Comparison of ENCODE assay signal across 10 mouse cellular contexts in the genomic region with DNA sequence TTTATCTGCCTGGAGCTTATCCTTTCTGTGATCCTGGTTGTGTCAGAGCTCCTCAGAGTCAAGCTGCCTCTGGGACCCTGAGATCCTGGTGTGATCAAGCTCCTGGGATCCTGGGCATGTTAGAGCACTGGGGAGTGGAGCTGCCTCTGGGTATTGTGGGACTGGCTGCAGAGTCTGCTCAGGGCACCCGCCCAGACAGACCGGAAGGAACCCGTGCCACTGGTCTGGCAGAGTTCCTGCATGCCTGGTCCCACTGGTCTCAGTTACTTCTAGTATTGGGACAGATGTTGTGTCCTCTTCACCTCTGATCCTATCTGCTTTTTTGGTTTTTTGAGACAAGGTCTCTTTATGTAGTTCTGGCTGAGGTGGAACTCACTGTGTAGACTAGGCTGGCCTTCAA. TPM values are rescaled to one million over a fixed set of nuclear protein-coding genes. Genes with fewer than 3 reads are reported as not detected.
DNase-seq lines count a peak whose midpoint lies in the region; ATAC-seq lines count a peak whose summit lies in the region.
"Had no signal": no experiment of that assay in that cellular context is flagged by ENCODE, and none has a peak within 500 bp of the region (broad histone marks: within the 10 kb centered on the region; RNA-seq: fewer than 3 reads in every experiment).

No protein-coding gene starts in this region.

- DNase-seq in kidney, adult 11 months: peak; percentile 23
- DNase-seq in 3134 (ENCODE audit: extremely low read depth, insufficient read length, low spot score) (peak; percentile 30), 416B (ENCODE audit: low read depth) (peak; percentile 77)
- peak; percentile 41 for DNase-seq in kidney, postnatal 14 days
- DNase-seq in hindbrain, embryonic 10.5 days (ENCODE audit: low spot score): no peak

- no peak for ATAC-seq in kidney, embryonic 16.5 days (ENCODE audit: low FRiP score, low TSS enrichment)
- ATAC-seq in hindbrain, embryonic 12.5 days (ENCODE audit: low FRiP score): no peak
- ATAC-seq: forebrain, embryonic 15.5 days; Patski had no signal

- H3K9me3 ChIP-seq in kidney, embryonic 16.5 days (ENCODE audit: low read length): no peaks in the 10 kb centered on the region
- 0 out of 2 replicates have a peak, but pooled peaks cover 8% of the 10 kb centered on the region for H3K9me3 ChIP-seq in hindbrain, embryonic 10.5 days
- H3K9me3 ChIP-seq in hindbrain, embryonic 12.5 days (replicated peaks): no peaks in the 10 kb centered on the region
- H3K9me3 ChIP-seq: forebrain, embryonic 15.5 days; limb, embryonic 15.5 days had no signal

- H3K27ac ChIP-seq in kidney, embryonic 16.5 days (ENCODE audit: low read length): no peak overlapping the region; the same call in 1 of the 2 replicates
- H3K27ac ChIP-seq in hindbrain, embryonic 10.5 days: no peak overlapping the region
- no peak overlapping the region for H3K27ac ChIP-seq in hindbrain, embryonic 12.5 days
- H3K27ac ChIP-seq: forebrain, embryonic 15.5 days; limb, embryonic 15.5 days had no signal

- H3K4me1 ChIP-seq in kidney, embryonic 16.5 days (ENCODE audit: insufficient read depth, low read length): no peaks in the 10 kb centered on the region
- no peaks in the 10 kb centered on the region for H3K4me1 ChIP-seq in hindbrain, embryonic 10.5 days (replicated peaks)
- no peaks in the 10 kb centered on the region for H3K4me1 ChIP-seq in hindbrain, embryonic 12.5 days
- H3K4me1 ChIP-seq: forebrain, embryonic 15.5 days; limb, embryonic 15.5 days had no signal

- no peaks in the 10 kb centered on the region for H3K36me3 ChIP-seq in kidney, embryonic 16.5 days (ENCODE audit: insufficient read depth, low read length)
- 0 out of 2 replicates have a peak, but pooled peaks cover 3% of the 10 kb centered on the region for H3K36me3 ChIP-seq in hindbrain, embryonic 10.5 days
- no peaks in the 10 kb centered on the region for H3K36me3 ChIP-seq in hindbrain, embryonic 12.5 days
- H3K36me3 ChIP-seq: forebrain, embryonic 15.5 days; limb, embryonic 15.5 days had no signal

- H3K9ac ChIP-seq in kidney, embryonic 16.5 days (replicated peaks; ENCODE audit: low read length): no peak overlapping the region
- H3K9ac ChIP-seq in hindbrain, embryonic 12.5 days: no peak overlapping the region
- H3K9ac ChIP-seq: forebrain, embryonic 15.5 days; limb, embryonic 15.5 days had no signal

- no peaks in the 10 kb centered on the region for H3K27me3 ChIP-seq in kidney, embryonic 16.5 days (ENCODE audit: insufficient read depth, low read length)
- H3K27me3 ChIP-seq in hindbrain, embryonic 10.5 days (ENCODE audit: insufficient read depth, poor library complexity, severe bottlenecking): no peaks in the 10 kb centered on the region
- no peaks in the 10 kb centered on the region for H3K27me3 ChIP-seq in hindbrain, embryonic 12.5 days
- H3K27me3 ChIP-seq: forebrain, embryonic 15.5 days; limb, embryonic 15.5 days; Patski had no signal

- WGBS in kidney, embryonic 16.5 days: 81% methylated on average over 3 of the region's 3 CpGs
- 89% methylated on average over 3 of the region's 3 CpGs for WGBS in hindbrain, embryonic 10.5 days
- WGBS in hindbrain, embryonic 12.5 days: 87% methylated on average over 3 of the region's 3 CpGs

- no peak overlapping the region for H3K4me3 ChIP-seq in kidney, embryonic 16.5 days (ENCODE audit: low read length)
- no peak overlapping the region for H3K4me3 ChIP-seq in hindbrain, embryonic 10.5 days
- H3K4me3 ChIP-seq in hindbrain, embryonic 12.5 days: no peak overlapping the region
- H3K4me3 ChIP-seq: forebrain, embryonic 15.5 days; limb, embryonic 15.5 days had no signal

- H3K4me2 ChIP-seq in kidney, embryonic 16.5 days (replicated peaks; ENCODE audit: low read depth, low read length): no peak overlapping the region
- H3K4me2 ChIP-seq in hindbrain, embryonic 12.5 days (replicated peaks): no peak overlapping the region
- H3K4me2 ChIP-seq: forebrain, embryonic 15.5 days; limb, embryonic 15.5 days had no signal

RNA-seq across cellular contexts. Expression of a gene that starts 14.4 kb away (rescaled TPM):
- 1.1 and 1.8 TPM in 2 replicates for polyA plus RNA-seq in kidney, embryonic 16.5 days (2015; fragmentation: Nextera tagmentation; extraction: Ambion mirVana)
- polyA plus RNA-seq in hindbrain, embryonic 10.5 days (2016; fragmentation: Nextera tagmentation; extraction: Ambion mirVana): 1.1 and 1.4 TPM in 2 replicates
- polyA plus RNA-seq in hindbrain, embryonic 12.5 days (2016; fragmentation: Nextera tagmentation; extraction: Ambion mirVana): 1.4 and 1.8 TPM in 2 replicates

RNA-seq across cellular contexts. Expression of a gene that starts 25.3 kb away (rescaled TPM):
- 22.6 and 24.0 TPM in 2 replicates for polyA plus RNA-seq in kidney, embryonic 16.5 days (2015; fragmentation: Nextera tagmentation; extraction: Ambion mirVana)
- polyA plus RNA-seq in hindbrain, embryonic 10.5 days (2016; fragmentation: Nextera tagmentation; extraction: Ambion mirVana): 16.7 and 17.2 TPM in 2 replicates
- polyA plus RNA-seq in hindbrain, embryonic 12.5 days (2016; fragmentation: Nextera tagmentation; extraction: Ambion mirVana): 30.5 and 31.1 TPM in 2 replicates
